Mouse (Mus musculus): ENCODE data around the gene Serpina3a.
"Not testable (repeated sequence)": the region's sequence is repeated elsewhere in the genome, so short reads cannot be mapped to it uniquely, and the experiment has no call there.

The Serpina3a gene

GRCm38 (mm10) chr12:104112333-104112732, at the start of gene Serpina3a:
TSS of gene Serpina3a (plus strand) at chr12:104112724.
- not testable (repeated sequence) for DNase-seq

DNA sequence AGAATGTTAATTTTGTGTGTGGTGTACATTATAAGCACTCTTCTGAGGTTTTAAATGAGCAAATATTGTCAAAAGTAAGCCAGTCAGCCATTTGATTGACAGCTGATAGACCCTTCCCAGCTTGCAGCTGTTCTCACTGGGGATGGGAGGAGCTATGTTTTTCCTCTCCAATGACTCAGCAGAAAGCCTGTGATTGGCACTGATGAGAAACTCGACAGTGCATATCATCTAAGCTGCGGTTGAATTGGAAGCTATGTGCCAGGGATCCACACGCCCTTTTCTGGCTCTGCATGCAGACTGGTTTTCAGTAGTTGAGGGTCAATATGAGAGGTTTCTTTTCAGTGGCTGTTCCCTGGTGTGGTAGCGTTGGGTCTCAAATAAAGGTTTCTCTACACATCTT, 48.0 kb upstream of the Serpina3a start:
- no peak for DNase-seq

DNA sequence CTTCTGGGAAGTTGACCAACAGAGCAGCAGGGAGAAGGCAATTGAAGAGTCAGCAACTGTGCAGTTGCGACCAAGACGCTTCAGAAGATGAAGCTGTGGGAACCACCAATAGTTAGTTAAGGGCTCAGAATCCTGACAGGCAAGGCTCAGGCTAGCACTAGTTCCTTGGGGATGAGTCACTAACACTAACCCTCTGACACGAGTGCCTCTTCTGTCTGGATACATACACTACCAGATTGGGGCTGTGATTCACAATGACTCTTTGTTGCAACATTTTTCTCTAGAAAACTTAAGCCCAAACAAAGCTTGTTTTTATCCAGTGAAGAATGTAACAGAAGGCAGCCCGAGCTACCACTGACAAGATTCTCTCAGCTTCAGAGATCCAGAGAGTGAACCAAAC, 47.5 kb upstream of the Serpina3a start:
- no peak for DNase-seq

- peak; percentile 81 for DNase-seq
Measured at GRCm38 (mm10) chr12:104066241-104066640, 46.3 kb upstream of the Serpina3a start.

GRCm38 (mm10) chr12:104067549-104067948, 45.0 kb upstream of the Serpina3a start:
- peak; percentile 51 for DNase-seq

- peak; percentile 88 for DNase-seq
Measured at GRCm38 (mm10) chr12:104069620-104070019, 42.9 kb upstream of the Serpina3a start.

- no peak for DNase-seq
Measured at GRCm38 (mm10) chr12:104071708-104072107, 40.8 kb upstream of the Serpina3a start.

- DNase-seq, result no peak
Measured at GRCm38 (mm10) chr12:104072286-104072685, 40.2 kb upstream of the Serpina3a start.

DNA sequence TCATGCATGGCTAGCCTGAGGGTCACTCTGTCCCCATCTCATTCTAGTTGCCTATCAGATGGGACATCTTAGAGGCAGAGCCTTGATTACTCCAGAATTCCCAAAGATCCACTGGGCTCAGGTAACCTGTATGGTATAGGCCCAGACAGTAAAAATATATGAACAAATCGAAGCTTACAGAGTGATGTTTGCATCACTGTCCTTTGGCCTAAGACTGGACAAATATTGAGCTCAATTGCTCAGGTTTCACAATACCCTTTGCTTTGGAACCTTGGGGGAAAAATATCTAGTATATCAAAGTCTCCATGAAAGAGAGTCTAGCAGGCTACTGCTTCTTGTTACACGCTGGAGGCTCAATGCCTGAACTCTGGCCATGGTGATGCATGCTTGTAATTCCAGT, 22.4 kb upstream of the Serpina3a start:
- no peak for DNase-seq

DNA sequence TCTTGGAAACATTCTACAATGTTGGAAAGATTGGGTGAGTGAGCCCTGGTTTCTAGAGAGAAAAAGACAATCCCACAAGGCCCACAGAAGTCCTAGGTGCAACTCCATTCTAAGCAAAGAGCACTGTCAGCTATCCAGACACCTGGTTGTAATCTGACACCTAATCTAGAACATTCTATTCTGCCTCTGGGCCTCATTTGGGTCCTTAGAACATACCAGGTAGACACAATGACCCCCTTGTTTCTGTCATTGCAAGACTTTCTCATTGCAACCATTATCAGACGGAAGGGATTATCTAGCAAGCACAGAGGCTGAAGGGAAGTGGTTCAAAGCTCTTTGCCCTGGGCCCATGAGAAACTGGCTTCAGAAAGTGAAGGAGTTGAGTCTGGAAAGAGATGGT, 21.2 kb upstream of the Serpina3a start:
- no peak for DNase-seq

DNA sequence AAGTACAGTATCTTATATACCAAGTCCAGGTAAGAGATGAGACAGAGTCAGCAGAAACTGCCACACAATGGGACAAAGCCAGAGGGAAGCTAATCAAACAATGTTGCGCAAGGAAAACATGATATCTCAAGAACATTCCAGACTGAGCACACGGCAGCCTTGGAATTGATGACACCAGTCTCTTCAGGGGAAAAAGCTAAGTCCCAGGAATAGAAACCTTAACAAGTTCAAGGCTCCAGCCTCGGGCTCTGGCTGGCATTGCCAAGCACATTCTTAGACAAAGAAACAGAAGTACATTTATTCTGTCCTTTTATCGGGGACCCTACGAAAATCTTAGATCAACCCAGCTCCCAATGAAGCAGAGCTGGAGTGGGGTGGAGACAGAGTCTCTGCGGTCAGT, 11.8 kb upstream of the Serpina3a start, which contains the start of gene Serpina5:
Serpina5 (plus strand) TSS at position 346 of the 400 bp plus-strand sequence.
- DNase-seq, result no peak

- DNase-seq, result no peak
Measured at GRCm38 (mm10) chr12:104105847-104106246, 6.7 kb upstream of the Serpina3a start.

DNA sequence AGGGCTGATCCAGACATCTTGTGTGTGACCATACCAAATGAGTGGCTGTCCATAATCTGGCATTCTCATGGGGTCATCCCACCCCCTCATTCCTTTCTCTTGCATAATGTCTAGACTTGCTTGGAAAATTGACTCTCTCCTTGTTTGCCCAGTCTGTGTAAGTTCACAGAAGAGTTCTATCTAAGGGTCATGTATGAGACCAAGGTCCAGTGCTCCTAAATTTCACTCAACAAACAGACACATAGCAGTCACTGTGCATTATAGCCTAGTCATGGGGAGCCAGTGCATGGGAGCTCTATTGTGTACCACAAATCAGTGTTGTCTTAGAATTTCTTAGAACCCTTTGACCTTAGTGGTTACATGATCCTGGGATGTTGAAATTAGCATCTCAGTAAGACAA, 5.6 kb upstream of the Serpina3a start:
- no peak for DNase-seq

GRCm38 (mm10) chr12:104108507-104108906, 4.0 kb upstream of the Serpina3a start:
- DNase-seq, result no peak

GRCm38 (mm10) chr12:104114921-104115579, 2.5 kb downstream of the Serpina3a start:
- no peak for DNase-seq

- no peak for DNase-seq
Measured at GRCm38 (mm10) chr12:104123097-104123496, 10.6 kb downstream of the Serpina3a start.

DNA sequence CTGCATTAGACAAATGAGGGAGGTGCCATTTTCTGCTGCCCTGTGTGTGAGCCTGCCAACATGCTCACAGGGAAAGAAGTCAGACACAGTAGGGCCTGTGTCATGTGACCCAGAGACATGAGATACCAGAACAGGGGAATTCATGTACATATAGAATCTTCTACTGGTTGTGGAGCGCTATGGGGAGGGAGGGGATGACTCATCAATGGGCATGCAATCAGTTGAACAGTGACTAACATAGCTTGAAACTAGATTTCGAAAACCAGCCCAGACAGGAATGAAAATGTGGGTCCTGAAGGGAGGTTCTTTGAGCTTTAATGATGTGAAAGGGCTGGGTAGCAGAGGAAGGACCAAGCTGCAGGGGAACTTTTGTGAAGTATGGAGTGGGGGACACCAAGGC, 11.5 kb downstream of the Serpina3a start:
- DNase-seq, result no peak

DNA sequence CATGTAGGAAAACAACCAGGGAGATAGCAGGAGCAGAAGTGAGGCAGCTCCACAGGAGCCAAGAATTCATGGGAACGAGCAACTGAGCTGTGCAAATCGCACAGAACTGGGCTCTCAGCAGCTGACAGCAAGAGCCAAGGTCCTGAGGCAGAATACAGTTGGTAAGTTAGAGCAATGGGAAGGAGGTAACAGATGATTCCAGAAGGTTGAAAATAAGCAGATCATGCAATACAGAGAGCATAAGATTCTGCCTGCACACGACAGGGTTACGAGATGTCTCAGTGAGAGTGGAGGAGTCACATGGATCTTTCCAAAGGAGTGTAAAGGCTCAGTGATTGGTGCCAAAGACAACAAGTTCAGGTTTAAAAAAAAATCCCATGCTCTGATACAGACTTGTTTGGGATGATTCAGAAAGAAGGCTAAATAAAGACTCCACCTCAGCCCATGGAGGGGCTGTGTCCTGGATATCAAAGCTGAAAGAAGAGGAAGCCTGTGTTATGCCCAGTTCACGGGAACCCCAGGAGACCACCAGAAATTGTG, 12.6 kb downstream of the Serpina3a start:
- DNase-seq, result no peak

DNA sequence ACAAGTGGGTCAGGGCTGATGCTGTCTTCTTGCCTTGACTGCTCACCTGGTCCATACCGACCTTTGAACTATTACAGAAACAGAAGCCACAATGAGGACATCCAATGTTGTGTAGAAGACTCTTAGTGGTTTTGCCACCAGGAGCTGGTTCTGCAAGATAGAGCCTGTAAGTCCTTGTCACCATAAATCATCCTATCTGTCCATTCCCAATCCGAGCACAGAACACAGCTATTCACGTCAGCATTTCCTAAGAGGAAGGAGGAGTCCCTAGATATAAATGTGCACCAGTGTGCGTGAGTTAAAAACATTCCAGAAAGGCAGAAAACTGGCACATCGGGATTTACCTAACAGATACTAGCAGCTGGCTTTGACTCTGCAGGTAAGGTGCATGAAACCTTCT, 15.2 kb downstream of the Serpina3a start, which contains the start of gene Serpina3b:
Serpina3b (plus strand) TSS at position 301 of the 400 bp plus-strand sequence.
- DNase-seq, result no peak

GRCm38 (mm10) chr12:104131041-104131440, 18.5 kb downstream of the Serpina3a start:
- no peak for DNase-seq

- DNase-seq, result no peak
Measured at GRCm38 (mm10) chr12:104138216-104138615, 25.7 kb downstream of the Serpina3a start.

DNA sequence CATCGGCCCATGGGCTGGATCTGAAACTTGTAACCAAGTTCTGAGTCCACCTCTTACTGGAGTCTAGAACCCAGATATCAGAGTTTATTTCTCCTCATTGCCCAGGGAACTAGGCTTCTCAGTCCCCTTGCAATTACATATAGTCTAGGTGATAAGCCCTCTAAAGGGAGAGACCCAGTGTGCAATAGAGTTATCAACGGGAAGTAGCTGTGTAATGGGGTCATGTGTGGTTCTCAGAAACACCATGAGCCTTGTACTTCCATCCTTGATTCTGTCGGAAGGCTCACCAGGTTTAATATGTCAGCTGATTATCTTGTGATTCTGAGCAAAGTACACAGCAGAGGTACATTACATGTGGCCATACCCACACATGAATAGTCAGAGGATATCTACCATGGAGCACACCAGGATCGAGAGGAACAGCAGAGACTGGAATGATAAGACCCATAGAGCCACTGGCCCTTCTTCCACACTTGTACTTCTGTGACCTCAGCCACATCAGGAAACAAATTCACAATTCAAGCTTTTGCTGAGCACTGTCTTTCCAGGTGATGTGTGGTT, 28.1 kb downstream of the Serpina3a start:
- no peak for DNase-seq

DNA sequence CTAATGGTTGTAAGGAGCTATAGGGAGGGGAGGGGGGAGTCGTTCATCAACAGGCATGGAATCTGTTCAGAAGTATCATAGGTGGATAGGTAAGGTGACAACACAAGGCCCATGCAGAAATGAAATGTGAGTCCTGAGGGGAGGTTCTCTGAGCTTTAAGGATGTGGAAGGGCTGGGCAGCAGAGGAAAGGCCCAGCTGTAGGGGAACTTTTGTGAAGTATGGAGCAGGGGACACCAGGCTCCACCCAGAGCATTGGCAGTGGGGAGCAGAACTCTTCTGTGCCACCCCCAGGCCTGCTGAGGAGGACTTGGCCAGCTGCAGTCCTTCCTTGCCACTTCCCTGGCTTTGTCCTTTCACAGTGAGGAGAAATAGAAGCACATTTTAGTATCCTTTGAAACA, 29.0 kb downstream of the Serpina3a start:
- DNase-seq, result no peak

- DNase-seq, result no peak
Measured at GRCm38 (mm10) chr12:104142427-104142826, 29.9 kb downstream of the Serpina3a start.
